Mouse (Mus musculus): ENCODE results near the gene Cep112. TPM values are rescaled to one million over a fixed set of nuclear protein-coding genes. Genes with fewer than 3 reads are reported as not detected.

The Cep112 gene
- polyA plus RNA-seq, 1 experiment, result not detected

DNA sequence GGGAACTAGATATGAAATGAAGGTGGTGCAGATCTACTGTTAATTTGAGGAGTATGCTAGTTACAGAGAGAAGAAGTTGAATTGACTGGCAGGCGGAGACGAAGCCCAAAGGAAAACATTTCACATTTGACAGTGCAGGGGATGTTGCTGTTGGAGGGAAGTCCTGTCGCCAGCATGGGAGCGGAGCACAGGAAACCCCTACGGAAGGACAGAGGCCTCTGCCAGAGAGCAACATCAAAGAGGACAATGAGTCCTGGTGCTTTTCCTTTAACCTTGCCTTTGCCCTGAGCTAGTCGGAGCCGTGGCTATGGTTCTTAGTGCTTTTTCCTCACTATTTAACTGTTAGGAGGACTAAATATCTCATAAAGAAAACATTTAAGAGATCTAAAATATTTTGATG lies 50.7 kb downstream of the Cep112 start:
- no peaks in the 10 kb centered on the region for H3K4me1 ChIP-seq (ENCODE audit: control insufficient read depth, insufficient read depth, low read length)
- H3K4me3 ChIP-seq (ENCODE audit: insufficient read depth, low read depth, low read length), result no peak overlapping the region
- H3K27ac ChIP-seq (ENCODE audit: insufficient read depth, low read depth, low read length), result no peak overlapping the region
- TF ChIP-seq POLR2A (IDR thresholded peaks at IDR 0.05; ENCODE audit: insufficient read depth, low read depth, low read length) (no peak), CTCF (IDR thresholded peaks at IDR 0.05; ENCODE audit: insufficient read depth, low read depth, low read length) (no peak)
- 85% methylated on average over 7 of the region's 7 CpGs for WGBS

DNA sequence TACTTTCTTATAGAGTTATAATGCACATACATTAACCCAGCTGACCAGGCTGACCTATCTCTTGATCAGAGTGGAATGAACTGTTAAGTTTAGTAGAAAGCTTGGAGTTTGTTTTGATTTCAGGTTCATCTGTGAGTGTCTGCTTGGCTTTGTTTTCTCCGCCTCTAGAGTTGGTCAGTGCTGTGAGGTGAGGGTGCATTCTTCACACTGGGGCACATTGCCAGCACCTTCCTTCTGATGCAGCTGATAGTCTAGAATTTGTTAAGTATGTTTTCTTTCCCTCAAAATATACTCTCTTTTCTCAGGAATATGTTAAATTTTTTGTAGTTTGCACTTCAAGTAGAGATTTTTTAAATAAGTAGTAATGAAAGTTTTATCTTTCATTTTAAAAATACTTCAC lies 51.2 kb downstream of the Cep112 start:
- no peak overlapping the region for H3K27ac ChIP-seq (ENCODE audit: insufficient read depth, low read depth, low read length)
- no peaks in the 10 kb centered on the region for H3K4me1 ChIP-seq (ENCODE audit: control insufficient read depth, insufficient read depth, low read length)

DNA sequence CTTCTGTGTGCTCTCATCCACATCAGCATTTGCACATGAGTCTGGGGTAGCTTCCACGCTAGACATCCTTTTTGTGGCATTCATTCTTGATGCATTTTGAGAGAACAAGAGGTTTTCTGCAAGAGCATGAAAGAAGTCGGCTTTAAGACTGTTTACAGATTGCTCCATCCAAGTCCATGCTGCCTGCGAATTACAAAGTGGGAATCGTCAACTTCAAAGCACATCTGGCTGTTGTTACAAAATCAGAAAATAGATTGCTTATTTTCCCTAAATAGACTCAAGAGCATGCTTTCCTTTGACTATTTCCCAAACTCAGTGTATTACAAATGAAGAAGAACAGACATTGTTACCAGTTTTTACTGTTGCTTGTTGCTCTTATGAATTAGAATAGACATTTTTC lies 59.0 kb downstream of the Cep112 start:
- no peak for TF ChIP-seq POLR2A (IDR thresholded peaks at IDR 0.05; ENCODE audit: insufficient read depth, low read depth, low read length)
- no peak for TF ChIP-seq CTCF (IDR thresholded peaks at IDR 0.05; ENCODE audit: insufficient read depth, low read depth, low read length)
- no peak overlapping the region for H3K4me3 ChIP-seq (ENCODE audit: insufficient read depth, low read depth, low read length)
- peaks cover 3% of the 10 kb centered on the region for H3K4me1 ChIP-seq (ENCODE audit: control insufficient read depth, insufficient read depth, low read length)
- H3K27ac ChIP-seq (ENCODE audit: insufficient read depth, low read depth, low read length), result no peak overlapping the region
- WGBS, result 27% methylated on average over 4 of the region's 4 CpGs

More for the DNA sequence above, 51.2 kb downstream of the Cep112 start:
- H3K4me3 ChIP-seq (ENCODE audit: insufficient read depth, low read depth, low read length), result no peak overlapping the region
- TF ChIP-seq CTCF (IDR thresholded peaks at IDR 0.05; ENCODE audit: insufficient read depth, low read depth, low read length), result no peak
- TF ChIP-seq POLR2A (IDR thresholded peaks at IDR 0.05; ENCODE audit: insufficient read depth, low read depth, low read length), result no peak
- 91% methylated on average over 1 of the region's 1 CpGs for WGBS

GRCm38 (mm10) chr11:108488256-108488655 lies 63.3 kb downstream of the Cep112 start:
- Histone ChIP-seq H3K4me3 (ENCODE audit: insufficient read depth, low read depth, low read length) (no peak overlapping the region), H3K27ac (ENCODE audit: insufficient read depth, low read depth, low read length) (no peak overlapping the region), H3K4me1 (ENCODE audit: control insufficient read depth, insufficient read depth, low read length) (peaks cover 3% of the 10 kb centered on the region)
- TF ChIP-seq POLR2A (IDR thresholded peaks at IDR 0.05; ENCODE audit: insufficient read depth, low read depth, low read length) (no peak), CTCF (IDR thresholded peaks at IDR 0.05; ENCODE audit: insufficient read depth, low read depth, low read length) (no peak)
- 85% methylated on average over 2 of the region's 2 CpGs for whole genome bisulfite sequencing

DNA sequence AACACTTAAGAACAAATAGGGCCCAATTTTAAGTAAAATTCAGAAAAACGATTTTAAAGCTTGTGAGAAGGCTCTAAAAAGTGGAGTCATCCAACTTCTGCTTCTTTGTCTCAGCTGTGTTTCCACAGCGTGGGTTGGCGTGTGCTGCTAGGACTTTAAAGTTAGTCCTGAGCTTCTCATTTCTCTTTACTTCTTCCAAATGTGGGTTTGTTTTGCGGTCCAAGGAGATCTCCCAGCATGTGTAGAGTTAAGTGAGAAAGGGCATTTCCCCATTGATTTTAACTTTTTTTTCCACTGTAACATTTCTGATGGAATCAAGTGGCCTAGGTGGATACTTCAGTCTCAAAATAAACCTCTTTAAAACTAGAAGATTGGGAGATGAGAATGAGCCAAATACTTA lies 64.9 kb downstream of the Cep112 start:
- Histone ChIP-seq H3K27ac (ENCODE audit: insufficient read depth, low read depth, low read length) (no peak overlapping the region), H3K4me1 (ENCODE audit: control insufficient read depth, insufficient read depth, low read length) (peaks cover under 1% of the 10 kb centered on the region; the same call in 1 of the 2 replicates), H3K4me3 (ENCODE audit: insufficient read depth, low read depth, low read length) (no peak overlapping the region)
- no peak for TF ChIP-seq POLR2A (IDR thresholded peaks at IDR 0.05; ENCODE audit: insufficient read depth, low read depth, low read length)
- 87% methylated on average over 4 of the region's 4 CpGs for WGBS

DNA sequence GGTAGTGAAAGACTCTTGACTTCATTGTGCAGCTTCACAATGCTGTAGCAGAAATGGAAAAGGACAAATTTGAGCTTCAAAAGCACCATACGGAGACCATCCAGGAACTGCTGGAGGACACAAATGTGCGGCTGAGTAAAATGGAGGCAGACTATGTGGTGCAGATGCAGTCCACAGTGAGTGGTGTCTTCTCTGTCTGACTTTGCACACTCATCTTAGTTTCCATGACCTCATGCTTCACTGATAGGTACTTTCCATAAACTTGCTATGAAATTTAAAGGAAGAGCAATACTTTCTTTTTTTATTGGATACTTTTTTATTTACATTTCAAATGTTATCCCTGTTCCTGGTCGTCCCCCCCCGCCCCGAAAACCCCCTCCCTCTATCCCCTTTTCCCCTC lies 83.2 kb downstream of the Cep112 start:
- 94% methylated on average over 5 of the region's 5 CpGs for WGBS
- H3K4me3 ChIP-seq (ENCODE audit: insufficient read depth, low read depth, low read length), result no peak overlapping the region
- no peaks in the 10 kb centered on the region for H3K4me1 ChIP-seq (ENCODE audit: control insufficient read depth, insufficient read depth, low read length)
- TF ChIP-seq POLR2A (IDR thresholded peaks at IDR 0.05; ENCODE audit: insufficient read depth, low read depth, low read length), result no peak
- TF ChIP-seq CTCF (IDR thresholded peaks at IDR 0.05; ENCODE audit: insufficient read depth, low read depth, low read length), result no peak
- H3K27ac ChIP-seq (ENCODE audit: insufficient read depth, low read depth, low read length), result no peak overlapping the region

DNA sequence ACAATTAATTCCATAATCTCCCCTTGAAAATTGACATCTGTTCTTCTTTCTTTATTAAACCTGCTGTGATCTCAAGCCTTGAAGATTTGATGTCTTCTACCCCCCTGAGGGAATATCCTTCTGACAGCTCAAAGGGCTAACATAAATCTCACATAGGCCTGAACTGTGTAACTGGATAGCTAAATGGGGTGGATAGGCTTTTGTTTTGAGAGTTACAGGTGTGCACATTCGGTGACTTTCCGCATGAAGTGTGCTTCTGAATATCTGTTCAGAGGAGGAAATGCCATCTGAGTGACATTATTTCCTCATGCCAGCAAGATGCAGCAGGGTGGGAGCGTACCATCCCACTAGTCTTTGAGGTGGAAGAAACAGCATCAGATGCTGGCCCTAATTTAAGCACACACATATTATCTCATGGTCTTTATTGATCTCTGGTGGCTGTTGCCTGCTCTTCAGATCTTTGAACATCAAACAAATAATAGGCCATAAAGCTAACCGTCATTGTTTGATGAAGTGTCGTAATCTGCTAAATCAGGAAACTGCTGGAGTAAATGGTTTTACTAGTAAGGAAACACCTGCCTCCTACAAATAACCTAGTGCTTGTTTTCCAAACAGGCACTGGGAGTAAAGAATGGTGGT lies 102.9 kb downstream of the Cep112 start:
- WGBS, result 79% methylated on average over 5 of the region's 5 CpGs
- TF ChIP-seq POLR2A (IDR thresholded peaks at IDR 0.05; ENCODE audit: insufficient read depth, low read depth, low read length) (no peak), CTCF (IDR thresholded peaks at IDR 0.05; ENCODE audit: insufficient read depth, low read depth, low read length) (no peak)
- Histone ChIP-seq H3K4me3 (ENCODE audit: insufficient read depth, low read depth, low read length) (no peak overlapping the region), H3K4me1 (ENCODE audit: control insufficient read depth, insufficient read depth, low read length) (no peaks in the 10 kb centered on the region), H3K27ac (ENCODE audit: insufficient read depth, low read depth, low read length) (no peak overlapping the region)

DNA sequence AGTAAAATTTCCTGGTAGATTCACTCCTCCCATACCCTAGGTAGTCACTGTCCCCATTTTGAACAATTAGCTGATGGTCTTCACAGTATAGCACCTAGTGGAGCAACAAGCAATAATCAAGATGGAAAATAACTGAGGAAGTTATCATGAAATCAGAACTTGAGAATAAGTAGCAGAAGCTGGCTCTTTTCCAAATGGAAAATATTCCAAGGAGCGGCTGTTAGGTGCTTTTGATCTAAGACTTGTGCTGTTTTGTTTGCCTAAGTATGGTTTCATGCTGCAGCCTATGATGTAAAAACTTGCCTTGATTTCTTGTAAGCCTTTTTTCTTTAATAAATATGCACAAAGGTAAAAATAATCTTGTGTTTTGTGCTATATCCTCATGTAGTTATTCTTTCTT lies 107.9 kb downstream of the Cep112 start:
- Histone ChIP-seq H3K27ac (ENCODE audit: insufficient read depth, low read depth, low read length) (no peak overlapping the region), H3K4me1 (ENCODE audit: control insufficient read depth, insufficient read depth, low read length) (no peaks in the 10 kb centered on the region), H3K4me3 (ENCODE audit: insufficient read depth, low read depth, low read length) (no peak overlapping the region)
- 75% methylated on average over 1 of the region's 1 CpGs for WGBS
- TF ChIP-seq POLR2A (IDR thresholded peaks at IDR 0.05; ENCODE audit: insufficient read depth, low read depth, low read length) (no peak), CTCF (IDR thresholded peaks at IDR 0.05; ENCODE audit: insufficient read depth, low read depth, low read length) (no peak)

DNA sequence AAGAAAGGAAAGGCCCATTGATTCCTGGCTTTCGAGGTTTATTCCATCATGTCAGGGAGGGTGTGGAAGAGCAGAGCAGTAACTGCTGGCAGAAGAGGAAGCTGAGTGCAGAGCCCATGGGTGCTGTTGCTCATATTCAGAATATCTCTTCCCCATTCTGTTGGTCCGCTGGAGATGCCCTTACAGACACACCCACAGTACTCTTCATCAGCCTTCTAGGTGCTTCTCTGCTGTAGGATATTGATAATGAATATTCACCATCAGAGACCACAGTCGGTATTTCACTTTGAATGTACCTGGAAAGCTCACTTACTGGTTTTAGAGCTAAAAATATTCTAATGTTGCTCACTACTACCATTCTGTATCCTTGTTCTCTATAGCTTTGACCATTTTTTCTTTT lies 109.0 kb downstream of the Cep112 start:
- Histone ChIP-seq H3K27ac (ENCODE audit: insufficient read depth, low read depth, low read length) (no peak overlapping the region), H3K4me1 (ENCODE audit: control insufficient read depth, insufficient read depth, low read length) (no peaks in the 10 kb centered on the region), H3K4me3 (ENCODE audit: insufficient read depth, low read depth, low read length) (no peak overlapping the region)
- TF ChIP-seq POLR2A (IDR thresholded peaks at IDR 0.05; ENCODE audit: insufficient read depth, low read depth, low read length) (no peak), CTCF (IDR thresholded peaks at IDR 0.05; ENCODE audit: insufficient read depth, low read depth, low read length) (no peak)
- WGBS, result 97% methylated on average over 3 of the region's 3 CpGs

All from olfactory bulb, adult 2 months (tissue).